In the genomic region with DNA sequence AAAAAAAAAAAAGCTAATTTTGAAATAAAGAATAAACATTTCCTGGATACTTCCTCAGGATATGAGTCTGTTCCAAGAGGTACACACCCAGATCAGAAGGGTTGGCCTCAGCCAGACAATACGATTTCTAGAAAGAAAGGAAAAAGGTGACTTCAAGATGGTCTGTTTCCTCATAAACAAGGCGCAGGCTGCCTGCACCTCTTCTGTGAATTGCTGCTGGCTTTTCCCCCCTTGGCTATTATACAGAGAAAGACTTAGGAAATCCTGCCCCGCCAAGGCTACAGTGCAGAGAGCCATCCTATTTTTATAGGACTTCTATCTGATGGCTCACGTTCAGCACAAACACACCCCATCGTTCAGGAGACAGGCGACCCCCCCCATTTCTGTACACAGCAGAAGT, we compare ENCODE assay signal across 9 mouse cellular contexts.
DNase-seq lines count a peak whose midpoint lies in the region; ATAC-seq and TF ChIP-seq lines count a peak whose summit lies in the region.
"Had no signal": no experiment of that assay in that cellular context is flagged by ENCODE, and none has a peak within 500 bp of the region (broad histone marks: within the 10 kb centered on the region; RNA-seq: fewer than 3 reads in every experiment).

No protein-coding gene starts in this region.

- H3K4me2 ChIP-seq in forebrain, embryonic 12.5 days: peak overlapping the region; percentile 40; the same call in 1 of the 2 replicates
- no peak overlapping the region for H3K4me2 ChIP-seq in forebrain, embryonic 16.5 days (ENCODE audit: low read length)
- peak overlapping the region; percentile 45 for H3K4me2 ChIP-seq in heart, postnatal 0 days (ENCODE audit: low read depth, low read length)

- DNase-seq in embryonic facial prominence, embryonic 10.5 days (ENCODE audit: low spot score): no peak
- peak; percentile 41 for DNase-seq in heart, postnatal 0 days (ENCODE audit: low spot score)
- peak; percentile 25 to 58 for DNase-seq in kidney, postnatal 25 days
- no peak for DNase-seq in ovary, postnatal 36 days (ENCODE audit: low spot score)
- no peak for DNase-seq in urinary bladder, postnatal 25 days (ENCODE audit: low spot score)
- DNase-seq in thymus, postnatal 10 days (ENCODE audit: low spot score in 2 of 2): no peak
- DNase-seq: B cell, adult 2 months had no signal

- no peak overlapping the region for H3K27ac ChIP-seq in forebrain, embryonic 12.5 days
- no peak overlapping the region for H3K27ac ChIP-seq in forebrain, embryonic 16.5 days (ENCODE audit: low read length)
- no peak overlapping the region for H3K27ac ChIP-seq in embryonic facial prominence, embryonic 10.5 days (replicated peaks)
- H3K27ac ChIP-seq in heart, postnatal 0 days (ENCODE audit: low read depth): peak overlapping the region; percentile 76

- no peaks in the 10 kb centered on the region for H3K9me3 ChIP-seq in forebrain, embryonic 12.5 days
- H3K9me3 ChIP-seq in forebrain, embryonic 16.5 days (ENCODE audit: control insufficient read depth, low read length): no peaks in the 10 kb centered on the region
- H3K9me3 ChIP-seq in embryonic facial prominence, embryonic 10.5 days: no peaks in the 10 kb centered on the region
- no peaks in the 10 kb centered on the region for H3K9me3 ChIP-seq in heart, postnatal 0 days (replicated peaks; ENCODE audit: control insufficient read depth, low read length)

- H3K27me3 ChIP-seq in forebrain, embryonic 12.5 days: peaks cover 47% of the 10 kb centered on the region
- peaks cover 2% of the 10 kb centered on the region; the same call in 1 of the 2 replicates for H3K27me3 ChIP-seq in forebrain, embryonic 16.5 days (replicated peaks; ENCODE audit: control insufficient read depth, insufficient read depth, low read length)
- H3K27me3 ChIP-seq in embryonic facial prominence, embryonic 10.5 days (replicated peaks; ENCODE audit: low read depth, poor library complexity, severe bottlenecking): peaks cover 33% of the 10 kb centered on the region
- H3K27me3 ChIP-seq in heart, postnatal 0 days (ENCODE audit: control insufficient read depth, insufficient read depth, low read length): 0 out of 2 replicates have a peak, but pooled peaks cover 5% of the 10 kb centered on the region

- H3K4me1 ChIP-seq in forebrain, embryonic 12.5 days: peaks cover 16% of the 10 kb centered on the region
- H3K4me1 ChIP-seq in forebrain, embryonic 16.5 days (replicated peaks; ENCODE audit: control insufficient read depth, insufficient read depth, low read length): peaks cover 10% of the 10 kb centered on the region
- H3K4me1 ChIP-seq in embryonic facial prominence, embryonic 10.5 days: peaks cover 26% of the 10 kb centered on the region
- H3K4me1 ChIP-seq in heart, postnatal 0 days (ENCODE audit: control insufficient read depth, insufficient read depth): peaks cover 7% of the 10 kb centered on the region; the same call in 1 of the 2 replicates

- TF ChIP-seq CTCF in heart, postnatal 0 days (IDR thresholded peaks at IDR 0.05; ENCODE audit: low read depth): no peak

- no peak overlapping the region for H3K9ac ChIP-seq in forebrain, embryonic 12.5 days
- H3K9ac ChIP-seq in forebrain, embryonic 16.5 days (replicated peaks; ENCODE audit: low read depth, low read length): no peak overlapping the region
- no peak overlapping the region for H3K9ac ChIP-seq in heart, postnatal 0 days (replicated peaks; ENCODE audit: low read depth, low read length)

- TF ChIP-seq EP300 in heart, postnatal 0 days (IDR thresholded peaks at IDR 0.05; ENCODE audit: low read depth): peak; percentile 60; the same call in 1 of the 2 replicates

- ATAC-seq in forebrain, embryonic 12.5 days (ENCODE audit: low FRiP score): no peak
- no peak for ATAC-seq in forebrain, embryonic 16.5 days
- ATAC-seq in heart, postnatal 0 days (ENCODE audit: insufficient read depth, low read depth): peak; percentile 74; the same call in 1 of the 2 replicates

- H3K4me3 ChIP-seq in forebrain, embryonic 12.5 days (replicated peaks): no peak overlapping the region
- H3K4me3 ChIP-seq in forebrain, embryonic 16.5 days (replicated peaks; ENCODE audit: low read length): no peak overlapping the region
- peak overlapping the region; percentile 31; the same call in 1 of the 2 replicates for H3K4me3 ChIP-seq in embryonic facial prominence, embryonic 10.5 days
- peak overlapping the region; percentile 29 for H3K4me3 ChIP-seq in heart, postnatal 0 days (ENCODE audit: low read depth, low read length)

- WGBS in forebrain, embryonic 12.5 days: 31% methylated on average over 6 of the region's 6 CpGs
- 28% methylated on average over 6 of the region's 6 CpGs for WGBS in forebrain, embryonic 16.5 days
- WGBS in embryonic facial prominence, embryonic 10.5 days: 29% methylated on average over 6 of the region's 6 CpGs
- 17% methylated on average over 6 of the region's 6 CpGs for WGBS in heart, postnatal 0 days

- H3K36me3 ChIP-seq in forebrain, embryonic 12.5 days (replicated peaks): no peaks in the 10 kb centered on the region
- H3K36me3 ChIP-seq in forebrain, embryonic 16.5 days (ENCODE audit: control insufficient read depth, insufficient read depth): no peaks in the 10 kb centered on the region
- H3K36me3 ChIP-seq in embryonic facial prominence, embryonic 10.5 days (replicated peaks): no peaks in the 10 kb centered on the region
- H3K36me3 ChIP-seq in heart, postnatal 0 days (replicated peaks; ENCODE audit: control insufficient read depth, insufficient read depth, low read length): no peaks in the 10 kb centered on the region

Comparison
In these comparisons a context has a peak if more than half of its experiments do, and no peak if none do; other contexts are left out.
1. H3K4me3 ChIP-seq: peak in embryonic facial prominence, embryonic 10.5 days (single experiment) and heart, postnatal 0 days (single experiment); none in forebrain, embryonic 12.5 days (single experiment) and forebrain, embryonic 16.5 days (single experiment).
2. DNase-seq: peak in heart, postnatal 0 days (single experiment) and kidney, postnatal 25 days (2 of 2); none in embryonic facial prominence, embryonic 10.5 days (single experiment), ovary, postnatal 36 days (single experiment), urinary bladder, postnatal 25 days (single experiment) and thymus, postnatal 10 days (0 of 2).